Comparison of ENCODE assay signal across 18 mouse cellular contexts in genomic region chr2:157988416-157989190, GRCm38 (mm10). TPM values are rescaled to one million over a fixed set of nuclear protein-coding genes. Genes with fewer than 3 reads are reported as not detected.
A peak's percentile ranks its signal among the peaks of the same experiment; 100 is the strongest.
DNase-seq lines count a peak whose midpoint lies in the region; ATAC-seq and TF ChIP-seq lines count a peak whose summit lies in the region.
"Had no signal": no experiment of that assay in that cellular context is flagged by ENCODE, and none has a peak within 500 bp of the region (broad histone marks: within the 10 kb centered on the region; RNA-seq: fewer than 3 reads in every experiment).

No protein-coding gene starts in this region.

- no peak for TF ChIP-seq CTCF in brain, embryonic 14.5 days (IDR thresholded peaks at IDR 0.05; ENCODE audit: borderline replicate concordance, extremely low read depth, insufficient read depth, insufficient read length)

- no peak overlapping the region for H3K4me2 ChIP-seq in forebrain, embryonic 13.5 days
- H3K4me2 ChIP-seq in hindbrain, embryonic 16.5 days (ENCODE audit: low read length), result no peak overlapping the region
- H3K4me2 ChIP-seq in midbrain, embryonic 13.5 days (replicated peaks), result no peak overlapping the region
- H3K4me2 ChIP-seq: embryonic facial prominence, embryonic 13.5 days had no signal

- ATAC-seq in forebrain, embryonic 13.5 days, result peak; percentile 50; the same call in 1 of the 2 replicates
- no peak for ATAC-seq in hindbrain, embryonic 16.5 days
- ATAC-seq in midbrain, embryonic 13.5 days, result peak; percentile 53; the same call in 1 of the 2 replicates
- ATAC-seq: Patski had no signal

- DNase-seq in forebrain, embryonic 10.5 days (ENCODE audit: extremely low spot score, low spot score), result no peak
- peak; percentile 68 for DNase-seq in brain, embryonic 14.5 days (ENCODE audit: low read depth)
- no peak for DNase-seq in adrenal gland, postnatal 14 days
- no peak for DNase-seq in Muller cell, postnatal 12 days (ENCODE audit: inconsistent ontology term)
- no peak for DNase-seq in kidney, adult 9 months
- DNase-seq: cerebellum, adult 18-20 months; heart, adult 2 months; kidney, adult 2 months; kidney, postnatal 4 days; lung, postnatal 14 days; spleen, adult 18-20 months had no signal

- no peak overlapping the region for H3K9ac ChIP-seq in forebrain, embryonic 13.5 days
- H3K9ac ChIP-seq in hindbrain, embryonic 16.5 days (ENCODE audit: low read depth, low read length), result no peak overlapping the region
- H3K9ac ChIP-seq in midbrain, embryonic 13.5 days (replicated peaks), result 0 out of 2 replicates have a peak overlapping the region, but pooled peaks have one; percentile 21
- H3K9ac ChIP-seq: embryonic facial prominence, embryonic 13.5 days; liver, embryonic 14.5 days had no signal

- TF ChIP-seq POLR2A in brain, embryonic 14.5 days (IDR thresholded peaks at IDR 0.05; ENCODE audit: borderline replicate concordance, extremely low read depth, insufficient read depth, insufficient read length, poor library complexity, severe bottlenecking), result no peak

- no peaks in the 10 kb centered on the region for H3K27me3 ChIP-seq in forebrain, embryonic 13.5 days
- H3K27me3 ChIP-seq in forebrain, embryonic 10.5 days (ENCODE audit: poor library complexity, severe bottlenecking), result no peaks in the 10 kb centered on the region
- no peaks in the 10 kb centered on the region for H3K27me3 ChIP-seq in hindbrain, embryonic 16.5 days (replicated peaks; ENCODE audit: control insufficient read depth, insufficient read depth, low read length)
- H3K27me3 ChIP-seq in midbrain, embryonic 13.5 days, result no peaks in the 10 kb centered on the region
- H3K27me3 ChIP-seq: CH12.LX; embryonic facial prominence, embryonic 13.5 days; Patski had no signal

- H3K4me3 ChIP-seq in forebrain, embryonic 13.5 days, result no peak overlapping the region
- no peak overlapping the region for H3K4me3 ChIP-seq in forebrain, embryonic 10.5 days
- no peak overlapping the region for H3K4me3 ChIP-seq in hindbrain, embryonic 16.5 days (ENCODE audit: low read length)
- no peak overlapping the region for H3K4me3 ChIP-seq in midbrain, embryonic 13.5 days (replicated peaks)
- H3K4me3 ChIP-seq: embryonic facial prominence, embryonic 13.5 days; heart, adult 2 months had no signal

- H3K36me3 ChIP-seq in forebrain, embryonic 13.5 days (ENCODE audit: poor library complexity, severe bottlenecking), result peaks cover 27% of the 10 kb centered on the region
- peaks cover 81% of the 10 kb centered on the region for H3K36me3 ChIP-seq in forebrain, embryonic 10.5 days (replicated peaks)
- H3K36me3 ChIP-seq in hindbrain, embryonic 16.5 days (ENCODE audit: control insufficient read depth, insufficient read depth, low read length), result peaks cover 6% of the 10 kb centered on the region; the same call in 1 of the 2 replicates
- H3K36me3 ChIP-seq in midbrain, embryonic 13.5 days, result peaks cover 18% of the 10 kb centered on the region

- H3K4me1 ChIP-seq in forebrain, embryonic 13.5 days, result peaks cover 13% of the 10 kb centered on the region; the same call in 1 of the 2 replicates
- H3K4me1 ChIP-seq in forebrain, embryonic 10.5 days, result no peaks in the 10 kb centered on the region
- H3K4me1 ChIP-seq in hindbrain, embryonic 16.5 days (ENCODE audit: control insufficient read depth, insufficient read depth, low read depth, low read length), result peaks cover 24% of the 10 kb centered on the region
- peaks cover 38% of the 10 kb centered on the region for H3K4me1 ChIP-seq in midbrain, embryonic 13.5 days (replicated peaks)
- H3K4me1 ChIP-seq: embryonic facial prominence, embryonic 13.5 days had no signal

- H3K9me3 ChIP-seq in forebrain, embryonic 13.5 days (replicated peaks), result no peaks in the 10 kb centered on the region
- H3K9me3 ChIP-seq in forebrain, embryonic 10.5 days, result no peaks in the 10 kb centered on the region
- no peaks in the 10 kb centered on the region for H3K9me3 ChIP-seq in hindbrain, embryonic 16.5 days (ENCODE audit: control insufficient read depth, low read length)
- no peaks in the 10 kb centered on the region for H3K9me3 ChIP-seq in midbrain, embryonic 13.5 days
- H3K9me3 ChIP-seq: embryonic facial prominence, embryonic 13.5 days had no signal

- H3K27ac ChIP-seq in forebrain, embryonic 13.5 days, result peak overlapping the region; percentile 37; the same call in 1 of the 2 replicates
- no peak overlapping the region for H3K27ac ChIP-seq in forebrain, embryonic 10.5 days
- H3K27ac ChIP-seq in hindbrain, embryonic 16.5 days (ENCODE audit: low read depth, low read length), result peak overlapping the region; percentile 48
- H3K27ac ChIP-seq in midbrain, embryonic 13.5 days, result peak overlapping the region; percentile 30
- H3K27ac ChIP-seq: embryonic facial prominence, embryonic 13.5 days; heart, adult 2 months; liver, embryonic 14.5 days had no signal

- 67% methylated on average over 7 of the region's 7 CpGs for WGBS in forebrain, embryonic 13.5 days
- 91% methylated on average over 7 of the region's 7 CpGs for WGBS in forebrain, embryonic 10.5 days
- 44% methylated on average over 7 of the region's 7 CpGs for WGBS in hindbrain, embryonic 16.5 days
- 58% methylated on average over 7 of the region's 7 CpGs for WGBS in midbrain, embryonic 13.5 days

RNA-seq across cellular contexts. Expression of gene Tti1, which starts 39.6 kb away (rescaled TPM):
- polyA plus RNA-seq in forebrain, embryonic 13.5 days (2015; fragmentation: Nextera tagmentation; extraction: Ambion mirVana), result 21.0 and 25.9 TPM in 2 replicates
- 44.4 and 44.7 TPM in 2 replicates for polyA plus RNA-seq in forebrain, embryonic 10.5 days (2016; fragmentation: Nextera tagmentation; extraction: Ambion mirVana)
- polyA plus RNA-seq in brain, embryonic 14.5 days (2012; rRNA removed), result 21.4 and 22.3 TPM in 2 replicates
- polyA plus RNA-seq in hindbrain, embryonic 16.5 days (2015; fragmentation: Nextera tagmentation; extraction: Ambion mirVana), result 16.4 and 19.3 TPM in 2 replicates
- 20.6 and 22.2 TPM in 2 replicates for polyA plus RNA-seq in midbrain, embryonic 13.5 days (2015; fragmentation: Nextera tagmentation; extraction: Ambion mirVana)
- total RNA-seq in adrenal gland, postnatal 14 days (2021), result 20.9 and 21.4 TPM in 2 replicates

RNA-seq across cellular contexts. Expression of gene Rprd1b, which starts 39.7 kb away (rescaled TPM):
- polyA plus RNA-seq in forebrain, embryonic 13.5 days (2015; fragmentation: Nextera tagmentation; extraction: Ambion mirVana), result 51.3 and 54.2 TPM in 2 replicates
- polyA plus RNA-seq in forebrain, embryonic 10.5 days (2016; fragmentation: Nextera tagmentation; extraction: Ambion mirVana), result 58.1 and 59.3 TPM in 2 replicates
- polyA plus RNA-seq in brain, embryonic 14.5 days (2012; rRNA removed), result 25.8 and 27.9 TPM in 2 replicates
- polyA plus RNA-seq in hindbrain, embryonic 16.5 days (2015; fragmentation: Nextera tagmentation; extraction: Ambion mirVana), result 30.0 and 31.1 TPM in 2 replicates
- polyA plus RNA-seq in midbrain, embryonic 13.5 days (2015; fragmentation: Nextera tagmentation; extraction: Ambion mirVana), result 40.8 and 49.6 TPM in 2 replicates
- 31.5 and 31.9 TPM in 2 replicates for total RNA-seq in adrenal gland, postnatal 14 days (2021)
